ENCODE assay signal across 11 mouse cellular contexts in genomic region chr11:98386596-98386995, GRCm38 (mm10). TPM values are rescaled to one million over a fixed set of nuclear protein-coding genes. Genes with fewer than 3 reads are reported as not detected.
DNase-seq lines count a peak whose midpoint lies in the region; TF ChIP-seq lines count a peak whose summit lies in the region.
"Had no signal": no experiment of that assay in that cellular context is flagged by ENCODE, and none has a peak within 500 bp of the region (broad histone marks: within the 10 kb centered on the region; RNA-seq: fewer than 3 reads in every experiment).

No protein-coding gene starts in this region.

- 30% methylated on average over 24 of the region's 24 CpGs for WGBS in thymus, adult 2 months
- WGBS in limb, embryonic 10.5 days = 17% methylated on average over 24 of the region's 24 CpGs

- H3K27ac ChIP-seq in thymus, adult 2 months (ENCODE audit: control insufficient read depth, insufficient read depth, low read length) = no peak overlapping the region
- 0 out of 2 replicates have a peak overlapping the region, but pooled peaks have one; percentile 27 for H3K27ac ChIP-seq in limb, embryonic 10.5 days
- H3K27ac ChIP-seq: left cerebral cortex, adult 2 months had no signal

- H3K27me3 ChIP-seq in thymus, adult 2 months (ENCODE audit: control insufficient read depth, insufficient read depth, low read length) = no peaks in the 10 kb centered on the region
- H3K27me3 ChIP-seq in limb, embryonic 10.5 days (ENCODE audit: low read depth, poor library complexity, severe bottlenecking) = peaks cover 87% of the 10 kb centered on the region

- H3K9me3 ChIP-seq in limb, embryonic 10.5 days (replicated peaks) = no peaks in the 10 kb centered on the region

- TF ChIP-seq POLR2A in thymus, adult 2 months (IDR thresholded peaks at IDR 0.05; ENCODE audit: control insufficient read depth, extremely low read depth, insufficient read depth, low read length, poor library complexity) = no peak

- no peaks in the 10 kb centered on the region for H3K36me3 ChIP-seq in thymus, adult 2 months (ENCODE audit: control insufficient read depth, insufficient read depth, low read length)
- H3K36me3 ChIP-seq in limb, embryonic 10.5 days = peaks cover 3% of the 10 kb centered on the region; the same call in 1 of the 2 replicates

- no peak overlapping the region for H3K4me3 ChIP-seq in thymus, adult 2 months (ENCODE audit: control insufficient read depth, insufficient read depth, low read length)
- peak overlapping the region; percentile 15 for H3K4me3 ChIP-seq in limb, embryonic 10.5 days
- H3K4me3 ChIP-seq: left cerebral cortex, adult 2 months had no signal

- peak; percentile 91 for DNase-seq in heart, adult 11 months
- DNase-seq in heart, adult 18-20 months = no peak
- peak; percentile 37 for DNase-seq in thymus, postnatal 14 days
- DNase-seq in thymus, adult 2 months = no peak
- peak; percentile 49 for DNase-seq in limb, embryonic 10.5 days (ENCODE audit: low spot score)
- DNase-seq in left cerebral cortex, postnatal 25 days (ENCODE audit: low spot score in 2 of 2) = no peak
- DNase-seq in ovary, adult 18-20 months (ENCODE audit: low spot score) = no peak
- no peak for DNase-seq in liver
- DNase-seq: right cerebral cortex, postnatal 4 days had no signal

- TF ChIP-seq CTCF in thymus, adult 2 months (IDR thresholded peaks at IDR 0.05; ENCODE audit: borderline replicate concordance, control insufficient read depth, extremely low read depth, insufficient read depth, low read length, poor library complexity) = no peak

- intact Hi-C loops in left cerebral cortex, postnatal 25 days (cut with DNase I) = no loop called here

- peaks cover 9% of the 10 kb centered on the region; the same call in 1 of the 2 replicates for H3K4me1 ChIP-seq in thymus, adult 2 months (replicated peaks; ENCODE audit: control insufficient read depth, insufficient read depth, low read length)
- H3K4me1 ChIP-seq in limb, embryonic 10.5 days = peaks cover 17% of the 10 kb centered on the region

RNA-seq across cellular contexts. Expression of gene Pnmt, which starts 0.3 kb away (rescaled TPM):
- under 1 TPM; 0.84 to 0.90 TPM for total RNA-seq in heart, adult 18-20 months (2021)
- 0.77 and 1.3 TPM in 2 replicates for polyA plus RNA-seq in thymus, adult 2 months (2012; rRNA removed)
- polyA plus RNA-seq in limb, embryonic 10.5 days (2016; fragmentation: Nextera tagmentation; extraction: Ambion mirVana) = 0.61 TPM in 1 of 2 replicates, not detected in the other
- under 1 TPM; 0.39 to 0.73 TPM for total RNA-seq in left cerebral cortex, postnatal 25 days (2021)
- total RNA-seq: MEL had no signal

RNA-seq across cellular contexts. Expression of gene Tcap, which starts 3.0 kb away (rescaled TPM):
- 1,000 to 10,000 TPM; 1,636 to 2,096 TPM for total RNA-seq in heart, adult 18-20 months (2021)
- 9.9 and 83.8 TPM in 2 replicates for polyA plus RNA-seq in thymus, adult 2 months (2012; rRNA removed)
- 0.16 and 0.40 TPM in 2 replicates for polyA plus RNA-seq in limb, embryonic 10.5 days (2016; fragmentation: Nextera tagmentation; extraction: Ambion mirVana)
- total RNA-seq in left cerebral cortex, postnatal 25 days (2021) = 10 to 100 TPM in 1 of 2 experiments, 1 to 10 TPM in 1; 9.3 to 11.6 TPM
- total RNA-seq: MEL had no signal

RNA-seq across cellular contexts. Expression of gene Pgap3, which starts 13.7 kb away (rescaled TPM):
- 1 to 10 TPM; 8.1 to 9.1 TPM for total RNA-seq in heart, adult 18-20 months (2021)
- polyA plus RNA-seq in thymus, adult 2 months (2012; rRNA removed) = 51.8 and 52.5 TPM in 2 replicates
- polyA plus RNA-seq in limb, embryonic 10.5 days (2016; fragmentation: Nextera tagmentation; extraction: Ambion mirVana) = 9.7 and 10.5 TPM in 2 replicates
- 10 to 100 TPM; 10.1 to 11.3 TPM for total RNA-seq in left cerebral cortex, postnatal 25 days (2021)

RNA-seq across cellular contexts. Expression of gene Erbb2, which starts 25.7 kb away (rescaled TPM):
- 1 to 10 TPM; 5.6 to 5.9 TPM for total RNA-seq in heart, adult 18-20 months (2021)
- polyA plus RNA-seq in thymus, adult 2 months (2012; rRNA removed) = 6.0 and 6.6 TPM in 2 replicates
- polyA plus RNA-seq in limb, embryonic 10.5 days (2016; fragmentation: Nextera tagmentation; extraction: Ambion mirVana) = 24.5 and 30.9 TPM in 2 replicates
- 1 to 10 TPM; 1.8 to 2.4 TPM for total RNA-seq in left cerebral cortex, postnatal 25 days (2021)
- total RNA-seq: MEL had no signal

RNA-seq across cellular contexts. Expression of gene Stard3, which starts 28.4 kb away (rescaled TPM):
- total RNA-seq in heart, adult 18-20 months (2021) = 10 to 100 TPM; 15.8 to 20.6 TPM
- polyA plus RNA-seq in thymus, adult 2 months (2012; rRNA removed) = 260 and 271 TPM in 2 replicates
- 37.8 and 41.3 TPM in 2 replicates for polyA plus RNA-seq in limb, embryonic 10.5 days (2016; fragmentation: Nextera tagmentation; extraction: Ambion mirVana)
- total RNA-seq in left cerebral cortex, postnatal 25 days (2021) = 10 to 100 TPM; 34.1 to 36.8 TPM

Comparison
In these comparisons a context has a peak if more than half of its experiments do, and no peak if none do; other contexts are left out.
1. DNase-seq: peak in heart, adult 11 months (single experiment), thymus, postnatal 14 days (single experiment) and limb, embryonic 10.5 days (single experiment); none in heart, adult 18-20 months (0 of 2), thymus, adult 2 months (single experiment), left cerebral cortex, postnatal 25 days (0 of 2), ovary, adult 18-20 months (single experiment) and liver (single experiment).
2. RNA of gene Tcap, which starts 3.0 kb away (total RNA-seq): 1,636 to 2,096 TPM in heart, adult 18-20 months; 9.3 to 11.6 TPM in left cerebral cortex, postnatal 25 days; every median in the first group is over 100 times any median in the second.